In genomic region chr16:52173253-52173652, GRCm38 (mm10) we compare ENCODE assay signal across 13 mouse cellular contexts.
"Had no signal": no experiment of that assay in that cellular context is flagged by ENCODE, and none has a peak within 500 bp of the region (broad histone marks: within the 10 kb centered on the region; RNA-seq: fewer than 3 reads in every experiment).

No protein-coding gene starts in this region.

- DNase-seq: gastrocnemius, postnatal 14 days; gastrocnemius, postnatal 36 days; heart, adult 18-20 months; heart, postnatal 10 days; heart, postnatal 4 days; kidney, adult 18-20 months; kidney, adult 8-10 months; kidney, postnatal 10 days; kidney, postnatal 25 days; kidney, postnatal 4 days; liver; liver, embryonic 13.5 days; liver, postnatal 0 days had no signal
